17 mouse cellular contexts compared by ENCODE assay signal in genomic region chr7:28957286-28957685, GRCm38 (mm10). TPM values are rescaled to one million over a fixed set of nuclear protein-coding genes. Genes with fewer than 3 reads are reported as not detected.
DNase-seq lines count a peak whose midpoint lies in the region; ATAC-seq and TF ChIP-seq lines count a peak whose summit lies in the region.
"Had no signal": no experiment of that assay in that cellular context is flagged by ENCODE, and none has a peak within 500 bp of the region (broad histone marks: within the 10 kb centered on the region; RNA-seq: fewer than 3 reads in every experiment).

No protein-coding gene starts in this region.

- peak; percentile 35 for DNase-seq in heart, postnatal 0 days (ENCODE audit: low spot score)
- DNase-seq in heart, embryonic 10.5 days (ENCODE audit: low spot score), result no peak
- DNase-seq in retina, embryonic 14.5 days (ENCODE audit: low spot score), result no peak
- DNase-seq in adrenal gland, adult 2 months, result no peak
- DNase-seq: adrenal gland, postnatal 10 days; cerebellum, postnatal 14 days; right cerebral cortex, postnatal 4 days; thymus, postnatal 4 days had no signal

- peak overlapping the region; percentile 17 for H3K4me2 ChIP-seq in heart, postnatal 0 days (ENCODE audit: low read depth, low read length)
- 0 out of 2 replicates have a peak overlapping the region, but pooled peaks have one; percentile 8 for H3K4me2 ChIP-seq in liver, embryonic 15.5 days
- H3K4me2 ChIP-seq: embryonic facial prominence, embryonic 12.5 days; forebrain, embryonic 12.5 days; limb, embryonic 12.5 days; midbrain, embryonic 15.5 days; neural tube, embryonic 13.5 days had no signal

- no peak overlapping the region for H3K4me3 ChIP-seq in heart, postnatal 0 days (ENCODE audit: low read depth, low read length)
- H3K4me3 ChIP-seq in heart, embryonic 10.5 days, result no peak overlapping the region
- peak overlapping the region; percentile 69 for H3K4me3 ChIP-seq in megakaryocyte, embryonic 14.5 days (replicated peaks)
- H3K4me3 ChIP-seq in liver, embryonic 15.5 days (replicated peaks), result no peak overlapping the region
- H3K4me3 ChIP-seq: embryonic facial prominence, embryonic 12.5 days; forebrain, embryonic 12.5 days; limb, embryonic 12.5 days; midbrain, embryonic 15.5 days; neural tube, embryonic 13.5 days had no signal

- TF ChIP-seq CTCF in heart, postnatal 0 days (IDR thresholded peaks at IDR 0.05; ENCODE audit: low read depth), result no peak

- no peak for ATAC-seq in heart, postnatal 0 days (ENCODE audit: insufficient read depth, low read depth)
- no peak for ATAC-seq in megakaryocyte, adult 5-6 weeks (ENCODE audit: poor library complexity, severe bottlenecking)
- no peak for ATAC-seq in liver, embryonic 15.5 days (ENCODE audit: insufficient read depth)
- ATAC-seq: inflammation-experienced regulatory T-cells, adult 6 months; midbrain, embryonic 15.5 days had no signal

- WGBS in heart, postnatal 0 days, result 39% methylated on average over 6 of the region's 6 CpGs
- 67% methylated on average over 6 of the region's 6 CpGs for WGBS in heart, embryonic 10.5 days
- WGBS in liver, embryonic 15.5 days (ENCODE audit: insufficient replicate concordance), result 73% methylated on average over 6 of the region's 6 CpGs

- H3K27me3 ChIP-seq in heart, postnatal 0 days (ENCODE audit: control insufficient read depth, insufficient read depth, low read length), result no peaks in the 10 kb centered on the region
- no peaks in the 10 kb centered on the region for H3K27me3 ChIP-seq in heart, embryonic 10.5 days (ENCODE audit: insufficient read depth, poor library complexity, severe bottlenecking)
- no peaks in the 10 kb centered on the region for H3K27me3 ChIP-seq in megakaryocyte, embryonic 14.5 days (replicated peaks)
- no peaks in the 10 kb centered on the region for H3K27me3 ChIP-seq in liver, embryonic 15.5 days
- H3K27me3 ChIP-seq: embryonic facial prominence, embryonic 12.5 days; forebrain, embryonic 12.5 days; limb, embryonic 12.5 days; midbrain, embryonic 15.5 days; neural tube, embryonic 13.5 days had no signal

- no peaks in the 10 kb centered on the region for H3K36me3 ChIP-seq in heart, postnatal 0 days (replicated peaks; ENCODE audit: control insufficient read depth, insufficient read depth, low read length)
- peaks cover 8% of the 10 kb centered on the region for H3K36me3 ChIP-seq in heart, embryonic 10.5 days
- peaks cover 39% of the 10 kb centered on the region for H3K36me3 ChIP-seq in megakaryocyte, embryonic 14.5 days (replicated peaks; ENCODE audit: low read length)
- H3K36me3 ChIP-seq in liver, embryonic 15.5 days (replicated peaks), result peaks cover 8% of the 10 kb centered on the region; the same call in 1 of the 2 replicates
- H3K36me3 ChIP-seq: embryonic facial prominence, embryonic 12.5 days; midbrain, embryonic 15.5 days; neural tube, embryonic 13.5 days had no signal

- TF ChIP-seq EP300 in heart, postnatal 0 days (IDR thresholded peaks at IDR 0.05; ENCODE audit: low read depth), result no peak

- H3K9me3 ChIP-seq in heart, postnatal 0 days (replicated peaks; ENCODE audit: control insufficient read depth, low read length), result no peaks in the 10 kb centered on the region
- no peaks in the 10 kb centered on the region for H3K9me3 ChIP-seq in heart, embryonic 10.5 days
- no peaks in the 10 kb centered on the region for H3K9me3 ChIP-seq in megakaryocyte, embryonic 14.5 days
- H3K9me3 ChIP-seq in liver, embryonic 15.5 days (replicated peaks), result no peaks in the 10 kb centered on the region
- H3K9me3 ChIP-seq: embryonic facial prominence, embryonic 12.5 days; forebrain, embryonic 12.5 days; limb, embryonic 12.5 days; midbrain, embryonic 15.5 days; neural tube, embryonic 13.5 days had no signal

- H3K27ac ChIP-seq in heart, postnatal 0 days (ENCODE audit: low read depth), result peak overlapping the region; percentile 89
- H3K27ac ChIP-seq in heart, embryonic 10.5 days, result no peak overlapping the region
- H3K27ac ChIP-seq in liver, embryonic 15.5 days (replicated peaks), result peak overlapping the region; percentile 92; the same call in 1 of the 2 replicates
- H3K27ac ChIP-seq: embryonic facial prominence, embryonic 12.5 days; forebrain, embryonic 12.5 days; limb, embryonic 12.5 days; midbrain, embryonic 15.5 days; neural tube, embryonic 13.5 days had no signal

- peaks cover 70% of the 10 kb centered on the region for H3K4me1 ChIP-seq in heart, postnatal 0 days (ENCODE audit: control insufficient read depth, insufficient read depth)
- peaks cover 78% of the 10 kb centered on the region for H3K4me1 ChIP-seq in heart, embryonic 10.5 days
- peaks cover 90% of the 10 kb centered on the region for H3K4me1 ChIP-seq in megakaryocyte, embryonic 14.5 days
- peaks cover 92% of the 10 kb centered on the region for H3K4me1 ChIP-seq in liver, embryonic 15.5 days (replicated peaks)

- H3K9ac ChIP-seq in heart, postnatal 0 days (replicated peaks; ENCODE audit: low read depth, low read length), result no peak overlapping the region
- no peak overlapping the region for H3K9ac ChIP-seq in liver, embryonic 15.5 days
- H3K9ac ChIP-seq: embryonic facial prominence, embryonic 12.5 days; forebrain, embryonic 12.5 days; limb, embryonic 12.5 days; midbrain, embryonic 15.5 days; neural tube, embryonic 13.5 days had no signal

RNA-seq across cellular contexts. Expression of gene Actn4, which starts 4.9 kb away (rescaled TPM):
- 120 and 139 TPM in 2 replicates for total RNA-seq in heart, postnatal 0 days (2014; rRNA removed; ENCODE audit: low replicate concordance)
- 135 and 171 TPM in 2 replicates for polyA plus RNA-seq in heart, postnatal 0 days (2015; fragmentation: Nextera tagmentation; extraction: Ambion mirVana)
- polyA plus RNA-seq in heart, embryonic 10.5 days (2016; fragmentation: Nextera tagmentation; extraction: Ambion mirVana), result 319 and 371 TPM in 2 replicates
- 517 and 590 TPM in 2 replicates for polyA plus RNA-seq in megakaryocyte, embryonic 14.5 days (2012; ENCODE audit: insufficient read depth, low replicate concordance)
- total RNA-seq in megakaryocyte, adult 5-6 weeks (2015), result 82.5 and 87.8 TPM in 2 replicates
- total RNA-seq in megakaryocyte, adult 5-6 weeks (2017), result 44.7 and 55.1 TPM in 2 replicates
- 126 and 147 TPM in 2 replicates for polyA plus RNA-seq in liver, embryonic 15.5 days (2015; fragmentation: Nextera tagmentation; extraction: Ambion mirVana)
- 100 to 1,000 TPM; 247 to 264 TPM for total RNA-seq in adrenal gland, adult 2 months (2021)
- polyA plus RNA-seq in adrenal gland, adult 2 months (2012; rRNA removed), result 301 and 316 TPM in 2 replicates

RNA-seq across cellular contexts. Expression of gene Eif3k, which starts 24.4 kb away (rescaled TPM):
- 366 and 476 TPM in 2 replicates for total RNA-seq in heart, postnatal 0 days (2014; rRNA removed; ENCODE audit: low replicate concordance)
- 261 and 264 TPM in 2 replicates for polyA plus RNA-seq in heart, postnatal 0 days (2015; fragmentation: Nextera tagmentation; extraction: Ambion mirVana)
- 289 and 329 TPM in 2 replicates for polyA plus RNA-seq in heart, embryonic 10.5 days (2016; fragmentation: Nextera tagmentation; extraction: Ambion mirVana)
- polyA plus RNA-seq in megakaryocyte, embryonic 14.5 days (2012; ENCODE audit: insufficient read depth, low replicate concordance), result 143 and 185 TPM in 2 replicates
- 216 and 241 TPM in 2 replicates for total RNA-seq in megakaryocyte, adult 5-6 weeks (2015)
- total RNA-seq in megakaryocyte, adult 5-6 weeks (2017), result 340 and 348 TPM in 2 replicates
- polyA plus RNA-seq in liver, embryonic 15.5 days (2015; fragmentation: Nextera tagmentation; extraction: Ambion mirVana), result 209 and 222 TPM in 2 replicates
- 100 to 1,000 TPM; 259 to 280 TPM for total RNA-seq in adrenal gland, adult 2 months (2021)
- 118 and 138 TPM in 2 replicates for polyA plus RNA-seq in adrenal gland, adult 2 months (2012; rRNA removed)

RNA-seq across cellular contexts. Expression of gene Map4k1, which starts 24.6 kb away (rescaled TPM):
- 0.15 TPM in 1 of 2 replicates, not detected in the other for total RNA-seq in heart, postnatal 0 days (2014; rRNA removed; ENCODE audit: low replicate concordance)
- 1.4 and 1.8 TPM in 2 replicates for polyA plus RNA-seq in heart, postnatal 0 days (2015; fragmentation: Nextera tagmentation; extraction: Ambion mirVana)
- polyA plus RNA-seq in heart, embryonic 10.5 days (2016; fragmentation: Nextera tagmentation; extraction: Ambion mirVana), result 9.9 and 14.3 TPM in 2 replicates
- 270 and 353 TPM in 2 replicates for polyA plus RNA-seq in megakaryocyte, embryonic 14.5 days (2012; ENCODE audit: insufficient read depth, low replicate concordance)
- 53.8 and 54.4 TPM in 2 replicates for total RNA-seq in megakaryocyte, adult 5-6 weeks (2015)
- 44.2 and 60.4 TPM in 2 replicates for total RNA-seq in megakaryocyte, adult 5-6 weeks (2017)
- 21.6 and 26.3 TPM in 2 replicates for polyA plus RNA-seq in liver, embryonic 15.5 days (2015; fragmentation: Nextera tagmentation; extraction: Ambion mirVana)
- total RNA-seq in adrenal gland, adult 2 months (2021), result 1 to 10 TPM in 1 of 2 experiments, under 1 TPM in 1; 0.37 to 1.3 TPM
- 2.2 TPM in 2 replicates for polyA plus RNA-seq in adrenal gland, adult 2 months (2012; rRNA removed)
